Mouse (Mus musculus) kidney, adult 8-10 months (tissue): ENCODE measurements around the gene Rnf167.

ENCODE experiments used
- DNase-seq, 2 experiments: peaks; one replicate each; pipeline ENCODE4 v3.0.0; 2022

Rnf167 gene

DNA sequence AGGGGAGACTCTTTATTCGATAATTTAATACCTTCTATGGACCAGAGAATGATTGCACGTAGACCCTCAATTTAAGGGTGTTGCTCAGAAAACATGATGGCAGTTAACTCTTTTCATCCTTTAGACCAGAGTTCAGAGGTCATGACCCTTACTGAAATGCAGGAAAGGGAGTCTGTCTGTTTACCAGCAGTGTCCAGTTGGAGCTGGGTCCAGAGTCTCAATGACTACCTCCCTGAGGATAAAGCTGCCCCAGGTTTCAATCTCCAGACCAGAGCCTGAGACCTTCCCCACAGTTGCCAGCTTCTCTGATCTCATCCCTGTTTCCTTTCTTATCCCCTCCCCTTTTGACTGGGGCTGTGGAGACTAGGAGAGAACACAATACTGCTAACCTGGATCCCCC lies 31.5 kb downstream of the Rnf167 start:
- DNase-seq: no peak

GRCm38 (mm10) chr11:70679361-70679760 lies 32.3 kb downstream of the Rnf167 start:
- DNase-seq: no peak

DNA sequence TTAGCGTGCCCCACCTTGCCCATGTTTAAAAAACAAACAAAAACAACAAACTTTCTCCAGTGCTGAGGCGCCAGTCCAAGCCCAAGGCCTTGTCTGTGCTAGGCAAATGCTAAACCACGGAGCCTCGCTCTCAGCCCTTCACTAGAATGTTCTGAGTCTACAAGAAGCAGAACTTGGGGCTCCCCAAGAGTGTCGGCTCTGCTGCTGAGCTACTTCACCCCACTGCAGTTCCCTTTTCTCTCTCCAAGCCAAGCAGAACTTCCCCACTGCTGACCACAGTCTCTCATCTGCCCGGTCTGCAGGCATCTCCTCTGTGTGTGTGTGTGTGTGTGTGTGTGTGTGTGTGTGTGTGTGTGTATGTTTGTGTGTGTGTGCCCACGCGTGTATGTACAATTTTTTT lies 32.9 kb downstream of the Rnf167 start:
- DNase-seq: no peak

DNA sequence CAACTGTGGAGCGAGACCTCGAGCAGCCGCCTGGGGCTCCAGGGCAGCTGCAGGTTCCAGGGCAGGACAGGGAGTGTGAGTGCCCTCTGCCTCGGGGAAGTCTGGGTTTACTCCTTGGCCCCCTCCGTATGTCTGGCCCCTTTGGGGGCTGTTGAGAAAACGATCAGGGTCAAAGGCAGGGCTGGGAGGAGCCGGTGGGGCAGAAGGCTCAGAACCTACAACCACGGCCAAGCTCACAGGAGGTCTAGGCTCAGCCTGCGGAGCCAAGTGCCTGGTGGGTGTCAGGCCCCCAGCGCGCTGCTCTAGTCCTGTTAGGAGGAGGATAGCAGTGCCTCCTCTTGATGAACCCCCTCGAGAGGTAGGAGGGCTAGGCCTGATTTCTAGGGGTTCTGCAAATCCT lies 34.1 kb downstream of the Rnf167 start:
- DNase-seq: no peak

GRCm38 (mm10) chr11:70681897-70682581 lies 35.0 kb downstream of the Rnf167 start:
- no peak for DNase-seq

DNA sequence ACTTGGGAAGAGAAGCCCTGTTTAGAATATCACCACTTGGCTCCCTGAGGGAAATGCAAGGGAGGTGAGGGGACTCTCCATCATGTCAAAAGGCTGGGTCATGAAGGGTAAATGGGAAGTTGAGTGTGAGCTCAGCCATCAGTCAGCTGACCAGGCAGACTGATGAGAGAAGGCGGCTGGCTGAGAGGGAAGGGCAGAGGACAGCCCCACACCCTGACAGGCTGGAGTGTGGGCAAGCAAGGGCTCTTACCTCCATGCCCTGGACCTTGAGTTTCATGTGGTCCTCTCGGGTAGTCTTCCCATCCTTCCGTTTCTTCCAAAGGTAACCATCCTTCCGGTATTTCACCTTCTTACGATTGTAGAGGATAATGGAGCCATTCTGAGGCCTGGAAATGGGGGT lies 36.6 kb downstream of the Rnf167 start:
- DNase-seq: no peak

DNA sequence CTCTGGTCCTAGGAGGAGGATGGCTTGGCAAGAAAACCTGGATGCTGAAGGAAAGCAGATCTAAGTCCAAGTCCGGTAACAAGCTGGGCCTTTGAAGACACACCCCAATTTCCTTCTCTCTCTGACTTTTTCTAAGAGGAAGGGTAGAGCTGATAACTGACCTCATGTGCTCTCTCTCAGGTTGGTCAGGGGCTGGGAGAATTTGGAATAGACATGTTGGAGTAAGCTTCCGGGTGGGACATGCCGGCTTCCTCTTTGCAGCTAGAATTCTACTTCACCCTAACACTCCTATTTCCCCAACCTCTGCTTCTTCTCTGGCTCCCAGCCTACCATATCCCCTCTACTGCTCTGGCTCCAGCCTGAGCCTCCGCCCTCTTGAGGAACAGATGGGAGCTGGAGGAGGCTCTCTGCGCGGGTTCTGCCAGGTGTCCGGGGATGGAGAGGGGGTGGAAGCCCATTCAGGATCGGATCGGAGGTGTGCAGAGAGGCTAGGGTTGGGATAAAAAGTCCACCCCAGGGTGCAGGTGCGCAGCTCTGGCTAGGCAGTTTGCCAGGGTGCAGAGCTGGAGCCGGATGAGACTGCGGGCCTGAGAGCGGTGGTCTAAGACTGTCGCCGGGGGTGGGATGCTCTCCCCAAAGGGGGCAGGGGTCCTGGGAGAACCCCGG lies 40.0 kb downstream of the Rnf167 start:
- no peak for DNase-seq

GRCm38 (mm10) chr11:70687601-70688199 lies 40.7 kb downstream of the Rnf167 start, which contains the start of gene Camta2:
TSS of gene Camta2 (minus strand) at chr11:70688105.
- DNase-seq: peak; percentile 83 to 87

DNA sequence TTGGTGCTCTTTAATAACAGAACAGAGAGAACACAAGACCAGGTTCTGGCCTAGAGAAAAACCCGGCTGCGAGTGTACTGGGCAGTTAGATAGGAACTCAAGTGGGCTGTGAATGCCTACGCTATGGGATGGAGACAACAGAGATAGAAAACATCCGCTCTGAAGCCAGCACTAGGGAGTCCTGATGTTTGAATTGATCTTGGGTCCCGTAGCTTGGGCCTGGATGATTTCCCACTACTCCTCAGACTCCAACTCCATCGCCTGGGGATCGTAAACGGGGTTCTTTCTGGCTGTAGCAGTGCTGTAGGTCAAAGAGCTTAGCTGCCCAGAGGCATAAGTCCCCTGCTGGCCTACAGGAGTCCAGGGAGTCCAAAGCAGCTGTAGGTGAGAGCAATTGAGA lies 41.3 kb downstream of the Rnf167 start:
- DNase-seq: no peak

- DNase-seq: peak; percentile 64 to 68
Observed at GRCm38 (mm10) chr11:70689578-70689977, 42.5 kb downstream of the Rnf167 start.

- no peak for DNase-seq
Observed at GRCm38 (mm10) chr11:70693504-70693903, 46.5 kb downstream of the Rnf167 start.

DNA sequence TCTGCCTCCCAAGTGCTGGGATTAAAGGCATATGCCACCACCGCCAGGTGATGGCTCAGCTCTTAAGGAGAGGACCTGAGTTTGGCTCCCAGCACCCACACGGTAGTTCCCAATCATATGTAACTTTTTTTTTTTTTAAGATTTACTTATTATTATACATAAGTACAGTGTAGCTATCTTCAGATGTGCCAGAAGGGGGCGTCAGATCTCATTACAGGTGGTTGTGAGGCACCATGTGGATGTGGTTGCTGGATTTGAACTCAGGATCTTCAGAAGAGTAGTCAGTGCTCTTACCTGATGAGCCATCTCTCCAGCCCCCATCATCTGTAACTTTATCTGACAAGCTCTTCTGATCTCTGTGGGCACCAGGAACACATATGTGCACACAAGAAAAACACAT lies 50.3 kb downstream of the Rnf167 start:
- no peak for DNase-seq

DNA sequence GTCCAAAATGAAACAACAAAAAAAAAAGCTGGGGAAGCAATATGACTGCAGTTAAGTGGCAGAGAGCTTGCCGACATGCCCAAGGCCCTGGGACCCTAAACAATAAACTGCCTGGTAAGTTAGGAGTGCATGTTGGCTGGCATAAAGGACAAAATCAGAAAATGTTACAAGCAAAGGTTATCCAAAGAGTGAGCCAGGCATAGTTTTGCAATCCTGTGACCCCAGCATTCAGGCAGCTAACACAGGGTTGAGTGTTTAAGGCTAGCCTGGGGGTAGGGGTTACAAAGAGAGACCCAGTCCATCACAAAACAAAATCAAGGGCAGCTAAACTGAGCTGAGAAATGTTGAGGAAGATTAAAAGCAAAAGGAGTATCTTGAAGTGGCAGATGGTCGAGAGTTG lies 52.0 kb downstream of the Rnf167 start:
- DNase-seq: no peak

GRCm38 (mm10) chr11:70699722-70700556 lies 52.9 kb downstream of the Rnf167 start, which contains the start of the genes Inca1 and Kif1c:
TSS of gene Inca1 (minus strand) at chr11:70700155.
TSS of gene Kif1c (plus strand) at chr11:70700548.
- DNase-seq: peak; percentile 93 to 96

DNA sequence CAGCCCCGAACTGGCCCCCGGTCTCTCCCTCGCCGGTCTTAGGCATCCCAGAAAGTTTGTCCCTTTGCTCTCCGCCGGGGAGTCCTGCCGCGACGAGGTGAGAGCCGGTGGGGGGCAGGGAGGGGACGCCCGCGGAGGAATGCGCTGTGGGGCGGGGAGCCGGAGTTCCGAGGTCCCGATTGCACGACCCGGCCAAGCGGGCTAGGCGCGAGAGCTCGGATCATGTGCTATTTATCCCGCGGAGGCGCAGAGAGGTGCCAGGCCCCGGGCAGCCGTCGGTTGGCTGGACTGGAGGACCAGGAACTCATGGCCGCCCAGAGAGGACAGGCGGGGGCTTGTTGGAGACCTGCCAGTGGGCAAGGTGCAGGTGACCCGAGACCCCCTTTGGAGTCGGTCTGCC lies 53.6 kb downstream of the Rnf167 start:
- peak; percentile 79 for DNase-seq
